Mouse (Mus musculus): ENCODE results near the gene Ucn3.

DNA sequence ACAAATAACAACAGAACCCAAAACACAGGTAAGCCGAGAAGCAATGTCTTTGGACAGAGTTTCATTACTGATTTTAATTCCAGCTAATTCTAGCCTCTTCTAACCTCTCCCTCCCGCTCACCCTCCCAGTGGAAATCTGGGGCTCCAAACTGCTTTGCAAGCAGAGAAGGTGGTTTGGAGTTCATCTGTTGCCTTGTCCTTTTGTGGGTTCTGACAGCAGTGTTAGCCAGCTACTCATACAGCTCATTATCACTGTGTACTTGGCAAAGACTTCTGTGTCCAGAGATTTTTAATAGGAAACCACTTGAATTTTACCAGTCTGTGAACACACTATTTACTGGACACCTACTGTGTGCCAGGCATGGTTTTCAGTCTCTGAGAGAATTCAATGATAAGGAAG is at the start of gene Ucn3:
- TF ChIP-seq CTCF (IDR thresholded peaks at IDR 0.05; ENCODE audit: low read depth) (no peak), EP300 (IDR thresholded peaks at IDR 0.05; ENCODE audit: low read depth) (no peak)
